Mouse (Mus musculus) CH12.LX (cell line): ENCODE results near the gene C2cd4b. TPM values are rescaled to one million over a fixed set of nuclear protein-coding genes. Genes with fewer than 3 reads are reported as not detected.

ENCODE experiments used
- DNase-seq: peaks from one replicate; pipeline ENCODE4 v3.0.0-alpha.2; 2013; ENCODE audit errors: extremely low read depth
- H3K27ac ChIP-seq: 2 replicates; pipeline ENCODE4 v1.5.1; 2012; ENCODE audit warnings: low read depth, mild to moderate bottlenecking, control low read depth, moderate library complexity; ENCODE audit not compliant: insufficient read depth
- H3K27me3 ChIP-seq: replicated peaks from 2 replicates; pipeline ENCODE3; 2012; ENCODE audit warnings: inconsistent platforms
- H3K36me3 ChIP-seq, 2 experiments: replicated peaks in 1 of 2; 2 replicates each; pipeline versions ENCODE3 to v1.6.1; 2012; ENCODE audit warnings: inconsistent platforms in 1 of 2, low read length in 1 of 2, mild to moderate bottlenecking in 1 of 2, mixed read lengths in 1 of 2, moderate library complexity in 1 of 2; ENCODE audit not compliant: control insufficient read depth in 1 of 2, insufficient read depth in 1 of 2
- H3K4me1 ChIP-seq, 2 experiments: 2 replicates each; pipeline ENCODE4 v1.6.1; 2012; ENCODE audit warnings: inconsistent platforms in 1 of 2, moderate library complexity in 1 of 2; ENCODE audit not compliant: insufficient read depth in 2 of 2, control insufficient read depth in 1 of 2
- H3K4me2 ChIP-seq: 2 replicates; pipeline ENCODE4 v1.6.1; 2012; ENCODE audit warnings: low read depth, mild to moderate bottlenecking, control low read depth; ENCODE audit not compliant: poor library complexity, insufficient read depth, severe bottlenecking
- H3K4me3 ChIP-seq, 3 experiments: fragments of 150-350 bp in 1 of 3; sonication (generic) in 1 of 3; replicated peaks in 1 of 3; 2 replicates each; pipeline versions ENCODE3 to v1.5.1; 2011 to 2012; ENCODE audit warnings: low read depth in 2 of 3, low read length in 2 of 3, mild to moderate bottlenecking in 2 of 3, moderate library complexity in 2 of 3, control low read depth in 1 of 3, improper control_type of control experiment in 1 of 3, inconsistent platforms in 1 of 3, mixed read lengths in 1 of 3; ENCODE audit not compliant: poor library complexity in 1 of 3
- H3K79me2 ChIP-seq: replicated peaks from 2 replicates; pipeline ENCODE4 v1.6.1; 2012; ENCODE audit warnings: mild to moderate bottlenecking, moderate library complexity; ENCODE audit not compliant: control insufficient read depth, poor library complexity, insufficient read depth, severe bottlenecking; ENCODE audit errors: extremely low read depth
- H3K9ac ChIP-seq: 2 replicates; pipeline ENCODE4 v1.6.1; 2012; ENCODE audit warnings: low read depth, mild to moderate bottlenecking, control low read depth, moderate library complexity; ENCODE audit not compliant: insufficient read depth
- H3K9me3 ChIP-seq: replicated peaks from 2 replicates; pipeline ENCODE3; 2012; ENCODE audit warnings: low read length, inconsistent platforms, mixed read lengths
- E2F4 ChIP-seq: IDR thresholded peaks from 2 replicates; pipeline ENCODE4 v1.6.1; 2011; ENCODE audit warnings: low read depth, low read length, improper control_type of control experiment; ENCODE audit not compliant: insufficient replicate concordance
- ELF1 ChIP-seq: IDR thresholded peaks from 2 replicates; pipeline ENCODE4 v1.6.1; 2014; ENCODE audit warnings: low read depth, mild to moderate bottlenecking, inconsistent platforms, low read length, improper control_type of control experiment
- ETS1 ChIP-seq: conservative IDR thresholded peaks from 2 replicates; pipeline ENCODE4 v1.6.1; 2012; ENCODE audit warnings: low read depth, mild to moderate bottlenecking, inconsistent platforms, low read length, improper control_type of control experiment, moderate library complexity
- GABPA ChIP-seq: IDR thresholded peaks from 2 replicates; pipeline ENCODE4 v1.6.1; 2012; ENCODE audit warnings: low read depth, low read length, improper control_type of control experiment, inconsistent platforms; ENCODE audit not compliant: insufficient replicate concordance
- HCFC1 ChIP-seq: IDR thresholded peaks from 2 replicates; pipeline ENCODE4 v1.6.1; 2012; ENCODE audit warnings: low read depth, mild to moderate bottlenecking, inconsistent platforms, low read length, improper control_type of control experiment
- IRF4 ChIP-seq: IDR thresholded peaks from 2 replicates; pipeline ENCODE4 v1.6.1; 2014; ENCODE audit warnings: low read depth, mild to moderate bottlenecking, inconsistent platforms, low read length, improper control_type of control experiment
- JUN ChIP-seq: IDR thresholded peaks from 2 replicates; pipeline ENCODE4 v1.6.1; 2011; ENCODE audit warnings: low read depth, mild to moderate bottlenecking, low read length, improper control_type of control experiment, moderate library complexity; ENCODE audit not compliant: insufficient read depth
- JUND ChIP-seq: conservative IDR thresholded peaks from 2 replicates; pipeline ENCODE4 v1.6.1; 2011; ENCODE audit warnings: low read depth, low read length, improper control_type of control experiment
- MAFK ChIP-seq: IDR thresholded peaks from 2 replicates; pipeline ENCODE4 v1.6.1; 2011; ENCODE audit warnings: low read length, improper control_type of control experiment; ENCODE audit not compliant: insufficient replicate concordance
- MAX ChIP-seq: IDR thresholded peaks from 2 replicates; pipeline ENCODE4 v1.6.1; 2011; ENCODE audit warnings: low read length, improper control_type of control experiment
- NELFE ChIP-seq: IDR thresholded peaks from 2 replicates; pipeline ENCODE4 v1.6.1; 2011; ENCODE audit warnings: low read depth, low read length, improper control_type of control experiment
- POLR2A ChIP-seq: IDR thresholded peaks from 2 replicates; pipeline ENCODE4 v1.6.1; 2011; ENCODE audit warnings: low read depth, mild to moderate bottlenecking, improper control_type of control experiment, low read length
- RCOR1 ChIP-seq: conservative IDR thresholded peaks from 2 replicates; pipeline ENCODE4 v1.6.1; 2012; ENCODE audit warnings: low read depth, mild to moderate bottlenecking, inconsistent platforms, low read length, improper control_type of control experiment
- SIN3A ChIP-seq: IDR thresholded peaks from 2 replicates; pipeline ENCODE4 v1.6.1; 2012; ENCODE audit warnings: low read length, improper control_type of control experiment, inconsistent platforms
- SMC3 ChIP-seq: IDR thresholded peaks from 2 replicates; pipeline ENCODE4 v1.6.1; 2011; ENCODE audit warnings: low read depth, low read length, improper control_type of control experiment
- TBP ChIP-seq: conservative IDR thresholded peaks from 2 replicates; pipeline ENCODE4 v1.6.1; 2011; ENCODE audit warnings: low read depth, low read length, improper control_type of control experiment
- UBTF ChIP-seq: IDR thresholded peaks from 2 replicates; pipeline ENCODE4 v1.6.1; 2012; ENCODE audit warnings: low read depth, mild to moderate bottlenecking, inconsistent platforms, low read length, improper control_type of control experiment, moderate library complexity
- USF1 ChIP-seq: IDR thresholded peaks from 2 replicates; pipeline ENCODE4 v1.6.1; 2014; ENCODE audit warnings: low read depth, mild to moderate bottlenecking, inconsistent platforms, low read length, improper control_type of control experiment
- ZC3H11A ChIP-seq: IDR thresholded peaks from 2 replicates; pipeline ENCODE4 v1.6.1; 2012; ENCODE audit warnings: low read depth, mild to moderate bottlenecking, inconsistent platforms, low read length, improper control_type of control experiment
- ZMIZ1 ChIP-seq: IDR thresholded peaks from 2 replicates; pipeline ENCODE4 v1.6.1; 2012; ENCODE audit warnings: low read depth, mild to moderate bottlenecking, inconsistent platforms, low read length, improper control_type of control experiment
- dilution Hi-C: fragments of 300-500 bp; cut with MboI; formaldehyde crosslinking; loops from 2 replicates; pipeline ENCODE4 v1.14.3; 2020; ENCODE audit warnings: low sequenced_read_pairs; ENCODE audit not compliant: extremely low pct_unique_long_range_greater_than_20kb, extremely low pct_ligation_motif_present
- in situ Hi-C: fragments of 300-500 bp; cut with MboI; formaldehyde crosslinking; loops from 3 replicates; pipeline ENCODE4 v1.14.3; 2019; ENCODE audit warnings: low sequenced_read_pairs, low pct_ligation_motif_present, low pct_unique_long_range_greater_than_20kb, mixed read lengths
- polyA plus RNA-seq: library from polyadenylated mRNA; unstranded; fragments of >175 nt; gene quantifications from 2 replicates; pipeline ENCODE4 v1.2.1, GENCODE M21; 2012; ENCODE audit warnings: low read depth; ENCODE audit not compliant: insufficient read length
- total RNA-seq, 2 experiments: library from RNA; depleted of rRNA; stranded (reverse); fragments of 300-350 nt in 1 of 2; fragments of >200 nt in 1 of 2; gene quantifications; 2 replicates each; pipeline ENCODE4 v1.2.3; 2012 to 2014

Gene C2cd4b
- total and polyA plus RNA-seq, 3 experiments = not detected

DNA sequence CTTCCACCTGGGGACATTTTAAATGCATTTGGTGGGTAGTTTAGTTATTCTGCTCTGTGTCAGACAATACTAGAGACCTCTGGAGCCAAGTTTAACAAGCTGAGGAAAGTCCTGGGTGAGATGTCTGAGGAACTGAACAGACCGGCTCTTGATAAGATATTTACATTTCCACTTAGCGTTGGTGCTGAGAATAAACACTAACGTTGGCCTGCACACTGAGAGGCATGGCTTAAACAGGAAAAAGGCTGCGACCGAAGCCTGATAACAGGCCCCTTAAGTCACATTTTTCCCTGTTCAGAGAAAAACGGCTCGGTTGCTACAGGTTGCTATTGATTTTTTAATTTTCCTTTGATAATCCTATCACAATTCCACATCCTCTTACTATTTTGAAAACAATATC is 12.1 kb downstream of the C2cd4b start:
- no peak overlapping the region for H3K9ac ChIP-seq
- peaks cover 0 to 8% of the 10 kb centered on the region in 2 experiments; a peak in 1 of 4 replicates for H3K4me1 ChIP-seq
- no peaks in the 10 kb centered on the region for H3K79me2 ChIP-seq
- H3K4me2 ChIP-seq = no peak overlapping the region
- TF ChIP-seq USF1 (no peak), E2F4 (no peak), UBTF (no peak), GABPA (no peak), JUN (no peak), JUND (no peak), ZMIZ1 (no peak), TBP (no peak), RCOR1 (no peak), ETS1 (no peak)
- H3K4me3 ChIP-seq = no peak overlapping the region
- H3K27ac ChIP-seq = no peak overlapping the region
- DNase-seq = no peak
- H3K36me3 ChIP-seq = no peaks in the 10 kb centered on the region
- dilution Hi-C loops (no loop called here), in situ Hi-C loops (no loop called here)
- no peaks in the 10 kb centered on the region for H3K27me3 ChIP-seq
- peaks cover 3% of the 10 kb centered on the region for H3K9me3 ChIP-seq

DNA sequence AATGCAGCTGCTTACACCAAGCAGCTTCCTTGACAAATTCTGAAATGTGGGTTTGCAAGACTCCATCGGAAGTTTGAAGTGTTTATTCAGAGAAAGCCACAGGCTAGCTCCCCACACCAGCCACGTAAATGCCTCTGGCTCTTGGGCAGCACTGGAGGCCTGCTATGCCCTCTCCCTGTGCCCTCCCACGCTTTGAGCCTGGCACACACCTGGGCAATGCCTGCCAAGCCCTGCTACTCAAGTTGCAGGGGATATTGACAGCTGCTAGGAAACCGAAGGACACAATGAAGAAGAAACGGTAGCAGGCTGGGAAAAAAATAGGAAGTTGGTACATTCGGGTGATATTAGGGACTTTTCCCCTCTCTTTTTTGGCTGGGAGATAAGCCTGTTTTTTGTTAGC is 15.0 kb downstream of the C2cd4b start:
- no peaks in the 10 kb centered on the region for H3K27me3 ChIP-seq
- dilution Hi-C loops = no loop called here
- H3K36me3 ChIP-seq = no peaks in the 10 kb centered on the region
- no peak overlapping the region for H3K4me2 ChIP-seq
- H3K4me3 ChIP-seq = no peak overlapping the region
- peaks cover 0 to 8% of the 10 kb centered on the region in 2 experiments; a peak in 1 of 4 replicates for H3K4me1 ChIP-seq
- no peak for DNase-seq
- H3K9ac ChIP-seq = no peak overlapping the region
- no peak overlapping the region for H3K27ac ChIP-seq
- TF ChIP-seq NELFE = no peak
- TF ChIP-seq IRF4 = no peak
- TF ChIP-seq SMC3 = no peak
- no peak for TF ChIP-seq JUND
- TF ChIP-seq HCFC1 = no peak
- no peak for TF ChIP-seq POLR2A
- no peak for TF ChIP-seq MAFK
- no peak for TF ChIP-seq MAX
- no peak for TF ChIP-seq ELF1
- TF ChIP-seq E2F4 = no peak
- TF ChIP-seq ZC3H11A = no peak
- no peak for TF ChIP-seq SIN3A
- no peak for TF ChIP-seq TBP
- in situ Hi-C loops = no loop called here
- peaks cover 3% of the 10 kb centered on the region for H3K9me3 ChIP-seq
- H3K79me2 ChIP-seq = no peaks in the 10 kb centered on the region
